Mouse (Mus musculus): Measurements from ENCODE around the gene Aldoart1. TPM values are rescaled to one million over a fixed set of nuclear protein-coding genes. Genes with fewer than 3 reads are reported as not detected.

Aldoart1 gene
- total RNA-seq (2014; rRNA removed) (0.10 TPM in 1 of 2 replicates, not detected in the other), polyA plus RNA-seq (2015; fragmentation: Nextera tagmentation; extraction: Ambion mirVana) (not detected in 2 replicates)

GRCm38 (mm10) chr4:72852534-72852933, at the start of gene Aldoart1:
Gene Aldoart1, minus strand, starts transcription at chr4:72852634.
- no peaks in the 10 kb centered on the region for H3K9me3 ChIP-seq (ENCODE audit: low read length)
- no peaks in the 10 kb centered on the region for H3K4me1 ChIP-seq (ENCODE audit: insufficient read depth)
- 96% methylated on average over 9 of the region's 9 CpGs for WGBS
- TF ChIP-seq CTCF (IDR thresholded peaks at IDR 0.05; ENCODE audit: low read depth) = no peak
- no peak within 1 kb of the TSS for H3K4me2 ChIP-seq (ENCODE audit: low read depth)
- H3K4me3 ChIP-seq (ENCODE audit: low read depth, low read length) = no peak within 1 kb of the TSS
- no peaks in the 10 kb centered on the region for H3K27me3 ChIP-seq (ENCODE audit: insufficient read depth, low read length)
- DNase-seq (no peak), ATAC-seq (no peak)
- no peak within 1 kb of the TSS for H3K27ac ChIP-seq (ENCODE audit: low read depth, low read length)
- no peak within 1 kb of the TSS for H3K9ac ChIP-seq
- H3K36me3 ChIP-seq (ENCODE audit: insufficient read depth) = no peaks in the 10 kb centered on the region

- Histone ChIP-seq H3K4me1 (ENCODE audit: insufficient read depth) (no peaks in the 10 kb centered on the region), H3K4me3 (ENCODE audit: low read depth, low read length) (no peak overlapping the region), H3K27ac (ENCODE audit: low read depth, low read length) (no peak overlapping the region), H3K9ac (no peak overlapping the region), H3K36me3 (ENCODE audit: insufficient read depth) (no peaks in the 10 kb centered on the region), H3K9me3 (ENCODE audit: low read length) (no peaks in the 10 kb centered on the region), H3K4me2 (ENCODE audit: low read depth) (no peak overlapping the region), H3K27me3 (ENCODE audit: insufficient read depth, low read length) (no peaks in the 10 kb centered on the region)
- TF ChIP-seq CTCF (IDR thresholded peaks at IDR 0.05; ENCODE audit: low read depth) = no peak
- 46% methylated on average over 1 of the region's 1 CpGs for WGBS
- ATAC-seq = no peak
- no peak for DNase-seq
Observed at GRCm38 (mm10) chr4:72901566-72901965, 49.1 kb upstream of the Aldoart1 start.

GRCm38 (mm10) chr4:72865371-72866075, 13.1 kb upstream of the Aldoart1 start:
- ATAC-seq = no peak
- Histone ChIP-seq H3K9me3 (ENCODE audit: low read length) (no peaks in the 10 kb centered on the region), H3K4me1 (ENCODE audit: insufficient read depth) (no peaks in the 10 kb centered on the region), H3K9ac (no peak overlapping the region), H3K27me3 (ENCODE audit: insufficient read depth, low read length) (no peaks in the 10 kb centered on the region), H3K4me3 (ENCODE audit: low read depth, low read length) (no peak overlapping the region), H3K36me3 (ENCODE audit: insufficient read depth) (no peaks in the 10 kb centered on the region), H3K4me2 (ENCODE audit: low read depth) (no peak overlapping the region), H3K27ac (ENCODE audit: low read depth, low read length) (no peak overlapping the region)
- DNase-seq = no peak
- WGBS = 76% methylated on average over 2 of the region's 2 CpGs
- TF ChIP-seq CTCF (IDR thresholded peaks at IDR 0.05; ENCODE audit: low read depth) = no peak

GRCm38 (mm10) chr4:72844276-72844675, 8.2 kb downstream of the Aldoart1 start:
- no peak overlapping the region for H3K9ac ChIP-seq
- TF ChIP-seq CTCF (IDR thresholded peaks at IDR 0.05; ENCODE audit: low read depth) = no peak
- DNase-seq = no peak
- no peaks in the 10 kb centered on the region for H3K36me3 ChIP-seq (ENCODE audit: insufficient read depth)
- no peaks in the 10 kb centered on the region for H3K9me3 ChIP-seq (ENCODE audit: low read length)
- no peak for ATAC-seq
- no peak overlapping the region for H3K4me3 ChIP-seq (ENCODE audit: low read depth, low read length)
- H3K4me1 ChIP-seq (ENCODE audit: insufficient read depth) = no peaks in the 10 kb centered on the region
- H3K27me3 ChIP-seq (ENCODE audit: insufficient read depth, low read length) = no peaks in the 10 kb centered on the region
- H3K4me2 ChIP-seq (ENCODE audit: low read depth) = no peak overlapping the region
- no peak overlapping the region for H3K27ac ChIP-seq (ENCODE audit: low read depth, low read length)

- no peaks in the 10 kb centered on the region for H3K36me3 ChIP-seq (ENCODE audit: insufficient read depth)
- H3K9ac ChIP-seq = no peak overlapping the region
- H3K4me3 ChIP-seq (ENCODE audit: low read depth, low read length) = no peak overlapping the region
- H3K27me3 ChIP-seq (ENCODE audit: insufficient read depth, low read length) = no peaks in the 10 kb centered on the region
- no peak for ATAC-seq
- H3K9me3 ChIP-seq (ENCODE audit: low read length) = no peaks in the 10 kb centered on the region
- no peak overlapping the region for H3K27ac ChIP-seq (ENCODE audit: low read depth, low read length)
- no peaks in the 10 kb centered on the region for H3K4me1 ChIP-seq (ENCODE audit: insufficient read depth)
- no peak for TF ChIP-seq CTCF (IDR thresholded peaks at IDR 0.05; ENCODE audit: low read depth)
- H3K4me2 ChIP-seq (ENCODE audit: low read depth) = no peak overlapping the region
- DNase-seq = no peak
Observed at GRCm38 (mm10) chr4:72843025-72843424, 9.4 kb downstream of the Aldoart1 start.

- Histone ChIP-seq H3K9ac (no peak overlapping the region), H3K4me3 (ENCODE audit: low read depth, low read length) (no peak overlapping the region), H3K27me3 (ENCODE audit: insufficient read depth, low read length) (no peaks in the 10 kb centered on the region), H3K27ac (ENCODE audit: low read depth, low read length) (no peak overlapping the region), H3K4me2 (ENCODE audit: low read depth) (no peak overlapping the region), H3K4me1 (ENCODE audit: insufficient read depth) (no peaks in the 10 kb centered on the region), H3K36me3 (ENCODE audit: insufficient read depth) (no peaks in the 10 kb centered on the region), H3K9me3 (ENCODE audit: low read length) (no peaks in the 10 kb centered on the region)
- no peak for TF ChIP-seq CTCF (IDR thresholded peaks at IDR 0.05; ENCODE audit: low read depth)
- DNase-seq (no peak), ATAC-seq (no peak)
- WGBS = 58% methylated on average over 2 of the region's 2 CpGs
Observed at GRCm38 (mm10) chr4:72836430-72836829, 16.0 kb downstream of the Aldoart1 start.

- H3K4me2 ChIP-seq (ENCODE audit: low read depth) = no peak overlapping the region
- TF ChIP-seq CTCF (IDR thresholded peaks at IDR 0.05; ENCODE audit: low read depth) = no peak
- no peaks in the 10 kb centered on the region for H3K36me3 ChIP-seq (ENCODE audit: insufficient read depth)
- ATAC-seq = no peak
- DNase-seq = no peak
- no peak overlapping the region for H3K4me3 ChIP-seq (ENCODE audit: low read depth, low read length)
- WGBS = 31% methylated on average over 1 of the region's 1 CpGs
- H3K4me1 ChIP-seq (ENCODE audit: insufficient read depth) = no peaks in the 10 kb centered on the region
- H3K9ac ChIP-seq = no peak overlapping the region
- no peak overlapping the region for H3K27ac ChIP-seq (ENCODE audit: low read depth, low read length)
- no peaks in the 10 kb centered on the region for H3K9me3 ChIP-seq (ENCODE audit: low read length)
- H3K27me3 ChIP-seq (ENCODE audit: insufficient read depth, low read length) = no peaks in the 10 kb centered on the region
Observed at GRCm38 (mm10) chr4:72835400-72835799, 17.0 kb downstream of the Aldoart1 start.

Measured in forebrain, postnatal 0 days (tissue).